Mouse (Mus musculus): ENCODE results near the gene Atp1a4. TPM values are rescaled to one million over a fixed set of nuclear protein-coding genes. Genes with fewer than 3 reads are reported as not detected.
A peak's percentile ranks its signal among the peaks of the same experiment; 100 is the strongest.

Atp1a4 gene
- polyA plus RNA-seq, 1 experiment = 0.08 TPM

- TF ChIP-seq POLR2A (IDR thresholded peaks at IDR 0.05; ENCODE audit: borderline replicate concordance, extremely low read depth, insufficient read depth, insufficient read length, poor library complexity, severe bottlenecking) (no peak), CTCF (IDR thresholded peaks at IDR 0.05; ENCODE audit: borderline replicate concordance, extremely low read depth, insufficient read depth, insufficient read length) (no peak)
- DNase-seq (ENCODE audit: low read depth) = no peak
Observed at GRCm38 (mm10) chr1:172191578-172191977, 66.6 kb downstream of the Atp1a4 start.

- peak; percentile 36 for DNase-seq (ENCODE audit: low read depth)
- TF ChIP-seq POLR2A (IDR thresholded peaks at IDR 0.05; ENCODE audit: borderline replicate concordance, extremely low read depth, insufficient read depth, insufficient read length, poor library complexity, severe bottlenecking) (no peak), CTCF (IDR thresholded peaks at IDR 0.05; ENCODE audit: borderline replicate concordance, extremely low read depth, insufficient read depth, insufficient read length) (peak; percentile 54; the same call in 1 of the 2 replicates)
Observed at GRCm38 (mm10) chr1:172188891-172189290, 69.3 kb downstream of the Atp1a4 start.

GRCm38 (mm10) chr1:172186401-172187289, 71.6 kb downstream of the Atp1a4 start:
- TF ChIP-seq CTCF (IDR thresholded peaks at IDR 0.05; ENCODE audit: borderline replicate concordance, extremely low read depth, insufficient read depth, insufficient read length) (peak; percentile 23; the same call in 1 of the 2 replicates), POLR2A (IDR thresholded peaks at IDR 0.05; ENCODE audit: borderline replicate concordance, extremely low read depth, insufficient read depth, insufficient read length, poor library complexity, severe bottlenecking) (no peak)

GRCm38 (mm10) chr1:172183915-172184314, 74.3 kb downstream of the Atp1a4 start:
- TF ChIP-seq CTCF (IDR thresholded peaks at IDR 0.05; ENCODE audit: borderline replicate concordance, extremely low read depth, insufficient read depth, insufficient read length) (no peak), POLR2A (IDR thresholded peaks at IDR 0.05; ENCODE audit: borderline replicate concordance, extremely low read depth, insufficient read depth, insufficient read length, poor library complexity, severe bottlenecking) (no peak)
- no peak for DNase-seq (ENCODE audit: low read depth)

More at GRCm38 (mm10) chr1:172186401-172187289, 71.6 kb downstream of the Atp1a4 start:
- DNase-seq (ENCODE audit: low read depth) = no peak

- DNase-seq (ENCODE audit: low read depth) = no peak
- TF ChIP-seq POLR2A (IDR thresholded peaks at IDR 0.05; ENCODE audit: borderline replicate concordance, extremely low read depth, insufficient read depth, insufficient read length, poor library complexity, severe bottlenecking) = no peak
- TF ChIP-seq CTCF (IDR thresholded peaks at IDR 0.05; ENCODE audit: borderline replicate concordance, extremely low read depth, insufficient read depth, insufficient read length) = no peak
Observed at GRCm38 (mm10) chr1:172183056-172183455, 75.2 kb downstream of the Atp1a4 start.

- no peak for DNase-seq (ENCODE audit: low read depth)
- TF ChIP-seq POLR2A (IDR thresholded peaks at IDR 0.05; ENCODE audit: borderline replicate concordance, extremely low read depth, insufficient read depth, insufficient read length, poor library complexity, severe bottlenecking) (no peak), CTCF (IDR thresholded peaks at IDR 0.05; ENCODE audit: borderline replicate concordance, extremely low read depth, insufficient read depth, insufficient read length) (no peak)
Observed at GRCm38 (mm10) chr1:172181777-172182176, 76.4 kb downstream of the Atp1a4 start.

GRCm38 (mm10) chr1:172180881-172181280, 77.3 kb downstream of the Atp1a4 start:
- TF ChIP-seq CTCF (IDR thresholded peaks at IDR 0.05; ENCODE audit: borderline replicate concordance, extremely low read depth, insufficient read depth, insufficient read length) = no peak
- no peak for TF ChIP-seq POLR2A (IDR thresholded peaks at IDR 0.05; ENCODE audit: borderline replicate concordance, extremely low read depth, insufficient read depth, insufficient read length, poor library complexity, severe bottlenecking)
- no peak for DNase-seq (ENCODE audit: low read depth)

GRCm38 (mm10) chr1:172179102-172179501, 79.1 kb downstream of the Atp1a4 start:
- no peak for DNase-seq (ENCODE audit: low read depth)
- TF ChIP-seq POLR2A (IDR thresholded peaks at IDR 0.05; ENCODE audit: borderline replicate concordance, extremely low read depth, insufficient read depth, insufficient read length, poor library complexity, severe bottlenecking) (no peak), CTCF (IDR thresholded peaks at IDR 0.05; ENCODE audit: borderline replicate concordance, extremely low read depth, insufficient read depth, insufficient read length) (no peak)

GRCm38 (mm10) chr1:172177791-172178190, 80.4 kb downstream of the Atp1a4 start:
- no peak for DNase-seq (ENCODE audit: low read depth)
- no peak for TF ChIP-seq POLR2A (IDR thresholded peaks at IDR 0.05; ENCODE audit: borderline replicate concordance, extremely low read depth, insufficient read depth, insufficient read length, poor library complexity, severe bottlenecking)
- TF ChIP-seq CTCF (IDR thresholded peaks at IDR 0.05; ENCODE audit: borderline replicate concordance, extremely low read depth, insufficient read depth, insufficient read length) = no peak

Other genes starting within 250 kb of the Atp1a4 start
- 61.5 and 87.3 TPM in 2 replicates for gene Vangl2, start 230.0 kb downstream of the Atp1a4 start, polyA plus RNA-seq (2012; rRNA removed)
- 14.8 and 19.3 TPM in 2 replicates for gene Nhlh1, start 200.8 kb downstream of the Atp1a4 start, polyA plus RNA-seq (2012; rRNA removed)
- gene Copa, start 175.9 kb downstream of the Atp1a4 start, polyA plus RNA-seq (2012; rRNA removed) = 79.5 and 135 TPM in 2 replicates
- gene Ncstn, start 175.6 kb downstream of the Atp1a4 start, polyA plus RNA-seq (2012; rRNA removed) = 136 and 139 TPM in 2 replicates
- gene Pex19, start 131.7 kb downstream of the Atp1a4 start, polyA plus RNA-seq (2012; rRNA removed) = 105 and 106 TPM in 2 replicates
- 76.6 and 84.5 TPM in 2 replicates for gene Dcaf8, start 110.3 kb downstream of the Atp1a4 start, polyA plus RNA-seq (2012; rRNA removed)
- gene Pea15a, start 51.6 kb downstream of the Atp1a4 start, polyA plus RNA-seq (2012; rRNA removed) = 308 and 321 TPM in 2 replicates
- gene Casq1, start 38.5 kb downstream of the Atp1a4 start, polyA plus RNA-seq (2012; rRNA removed) = 2.6 and 3.9 TPM in 2 replicates
- gene Igsf8, start 3.2 kb upstream of the Atp1a4 start, polyA plus RNA-seq (2012; rRNA removed) = 110 and 207 TPM in 2 replicates
- 51.5 and 82.9 TPM in 2 replicates for gene Atp1a2, start 39.6 kb upstream of the Atp1a4 start, polyA plus RNA-seq (2012; rRNA removed)
- 6.9 and 8.0 TPM in 2 replicates for gene Kcnj9, start 70.9 kb upstream of the Atp1a4 start, polyA plus RNA-seq (2012; rRNA removed)
- gene Kcnj10, start 82.8 kb upstream of the Atp1a4 start, polyA plus RNA-seq (2012; rRNA removed) = 3.2 and 5.9 TPM in 2 replicates
- gene Pigm, start 118.1 kb upstream of the Atp1a4 start, polyA plus RNA-seq (2012; rRNA removed) = 9.4 and 9.8 TPM in 2 replicates
- 0.16 and 0.18 TPM in 2 replicates for gene Slamf9, start 216.9 kb upstream of the Atp1a4 start, polyA plus RNA-seq (2012; rRNA removed)
- 129 and 161 TPM in 2 replicates for gene Igsf9, start 223.4 kb upstream of the Atp1a4 start, polyA plus RNA-seq (2012; rRNA removed)
- gene Tagln2, start 241.6 kb upstream of the Atp1a4 start, polyA plus RNA-seq (2012; rRNA removed) = 37.3 and 44.7 TPM in 2 replicates

All from brain, embryonic 14.5 days (tissue).